ENCODE assay signal across 8 mouse cellular contexts in genomic region chr9:28403831-28404562, GRCm38 (mm10).
A peak's percentile ranks its signal among the peaks of the same experiment; 100 is the strongest.
DNase-seq lines count a peak whose midpoint lies in the region; ATAC-seq and TF ChIP-seq lines count a peak whose summit lies in the region.

No protein-coding gene starts in this region.

- H3K4me1 ChIP-seq in forebrain, embryonic 15.5 days = peaks cover 29% of the 10 kb centered on the region
- no peaks in the 10 kb centered on the region for H3K4me1 ChIP-seq in intestine, embryonic 14.5 days (replicated peaks; ENCODE audit: control insufficient read depth, insufficient read depth, low read length)
- H3K4me1 ChIP-seq in limb, embryonic 14.5 days (ENCODE audit: control insufficient read depth, insufficient read depth, low read length) = 0 out of 2 replicates have a peak, but pooled peaks cover 7% of the 10 kb centered on the region

- intact Hi-C loops in gastrocnemius, postnatal 14 days (cut with DNase I; ENCODE audit: low total_unique reads) = no loop called here

- H3K9ac ChIP-seq in forebrain, embryonic 15.5 days (replicated peaks) = peak overlapping the region; percentile 57
- H3K9ac ChIP-seq in intestine, embryonic 14.5 days (ENCODE audit: low read length) = peak overlapping the region; percentile 31
- H3K9ac ChIP-seq in limb, embryonic 14.5 days (ENCODE audit: low read depth, low read length, severe bottlenecking) = peak overlapping the region; percentile 42

- DNase-seq in gastrocnemius, postnatal 14 days = peak; percentile 36
- no peak for DNase-seq in gastrocnemius, postnatal 25 days
- DNase-seq in cerebellum, adult 11-12 months = peak; percentile 89
- DNase-seq in intestine, embryonic 14.5 days (ENCODE audit: low spot score) = peak; percentile 81
- no peak for DNase-seq in limb, embryonic 14.5 days (ENCODE audit: low spot score)
- peak; percentile 79 for DNase-seq in retina, postnatal 1 day
- DNase-seq in spleen, adult 12 weeks (ENCODE audit: low spot score) = no peak

- no peaks in the 10 kb centered on the region for H3K36me3 ChIP-seq in forebrain, embryonic 15.5 days
- H3K36me3 ChIP-seq in intestine, embryonic 14.5 days (ENCODE audit: control insufficient read depth, insufficient read depth, low read length) = no peaks in the 10 kb centered on the region
- no peaks in the 10 kb centered on the region for H3K36me3 ChIP-seq in limb, embryonic 14.5 days (ENCODE audit: control insufficient read depth, insufficient read depth, low read length)

- H3K4me3 ChIP-seq in forebrain, embryonic 15.5 days = peak overlapping the region; percentile 60
- peak overlapping the region; percentile 48 for H3K4me3 ChIP-seq in intestine, embryonic 14.5 days (ENCODE audit: low read depth, low read length)
- H3K4me3 ChIP-seq in limb, embryonic 14.5 days (replicated peaks; ENCODE audit: low read length) = peak overlapping the region; percentile 51

- H3K27ac ChIP-seq in forebrain, embryonic 15.5 days (replicated peaks) = peak overlapping the region; percentile 35; the same call in 1 of the 2 replicates
- no peak overlapping the region for H3K27ac ChIP-seq in intestine, embryonic 14.5 days (ENCODE audit: low read depth)
- no peak overlapping the region for H3K27ac ChIP-seq in limb, embryonic 14.5 days (replicated peaks; ENCODE audit: low read depth, low read length)

- 1% methylated on average over 30 of the region's 30 CpGs for WGBS in forebrain, embryonic 15.5 days
- WGBS in intestine, embryonic 14.5 days = 3% methylated on average over 30 of the region's 30 CpGs
- WGBS in limb, embryonic 14.5 days = 2% methylated on average over 30 of the region's 30 CpGs

- H3K4me2 ChIP-seq in forebrain, embryonic 15.5 days (replicated peaks) = peak overlapping the region; percentile 99
- peak overlapping the region; percentile 95 for H3K4me2 ChIP-seq in intestine, embryonic 14.5 days (ENCODE audit: low read length)
- H3K4me2 ChIP-seq in limb, embryonic 14.5 days (replicated peaks; ENCODE audit: low read depth, low read length, severe bottlenecking) = peak overlapping the region; percentile 94

- 0 out of 2 replicates have a peak, but pooled peaks cover 6% of the 10 kb centered on the region for H3K27me3 ChIP-seq in forebrain, embryonic 15.5 days
- peaks cover 37% of the 10 kb centered on the region for H3K27me3 ChIP-seq in intestine, embryonic 14.5 days (replicated peaks; ENCODE audit: control insufficient read depth, insufficient read depth, low read length)
- peaks cover 35% of the 10 kb centered on the region for H3K27me3 ChIP-seq in limb, embryonic 14.5 days (ENCODE audit: control insufficient read depth, insufficient read depth, low read length)

- TF ChIP-seq POLR2A in limb, embryonic 14.5 days (IDR thresholded peaks at IDR 0.05; ENCODE audit: borderline replicate concordance, extremely low read depth, insufficient read depth, insufficient read length) = no peak

- peak; percentile 51 for ATAC-seq in forebrain, embryonic 15.5 days (replicated peaks)
- ATAC-seq in intestine, embryonic 14.5 days (replicated peaks; ENCODE audit: low FRiP score, low TSS enrichment, low read depth) = peak; percentile 80
- ATAC-seq in limb, embryonic 14.5 days (ENCODE audit: low FRiP score, low read depth) = peak; percentile 34; the same call in 1 of the 2 replicates

- H3K9me3 ChIP-seq in forebrain, embryonic 15.5 days = no peaks in the 10 kb centered on the region
- no peaks in the 10 kb centered on the region for H3K9me3 ChIP-seq in intestine, embryonic 14.5 days (ENCODE audit: control insufficient read depth, low read length)
- H3K9me3 ChIP-seq in limb, embryonic 14.5 days (ENCODE audit: control insufficient read depth, low read length) = no peaks in the 10 kb centered on the region

Comparison
In these comparisons a context has a peak if more than half of its experiments do, and no peak if none do; other contexts are left out.
1. DNase-seq: peak in gastrocnemius, postnatal 14 days (single experiment), cerebellum, adult 11-12 months (single experiment), intestine, embryonic 14.5 days (single experiment) and retina, postnatal 1 day (single experiment); none in gastrocnemius, postnatal 25 days (single experiment), limb, embryonic 14.5 days (single experiment) and spleen, adult 12 weeks (single experiment).
2. Peak in every context shown above with its lines, with median percentiles within 50 percentile points of each other: ATAC-seq, H3K4me2 ChIP-seq, H3K4me3 ChIP-seq and H3K9ac ChIP-seq.